Mouse (Mus musculus) kidney, postnatal 0 days (tissue): ENCODE measurements around the gene Pde4a. TPM values are rescaled to one million over a fixed set of nuclear protein-coding genes. Genes with fewer than 3 reads are reported as not detected.

Experiments used
- ATAC-seq: fragments of 200-750 bp; cut with Nextera tagmentation; replicated peaks from 2 replicates; pipeline ENCODE4 v1.8.0; 2017; ENCODE audit warnings: low read depth, moderate number of reproducible peaks, moderate TSS enrichment, moderate library complexity; ENCODE audit not compliant: low FRiP score
- DNase-seq: peaks from one replicate; pipeline ENCODE4 v3.0.0-alpha.2; 2016; ENCODE audit warnings: low spot score
- H3K27ac ChIP-seq: fragments of 300-500 bp; sonication (generic); 2 replicates; pipeline ENCODE4 v1.5.1; 2014; ENCODE audit warnings: mild to moderate bottlenecking
- H3K27me3 ChIP-seq: fragments of 300-500 bp; sonication (generic); 2 replicates; pipeline ENCODE4 v1.6.1; 2014; ENCODE audit warnings: low read length, mixed read lengths; ENCODE audit not compliant: insufficient read depth
- H3K36me3 ChIP-seq: fragments of 300-500 bp; sonication (generic); 2 replicates; pipeline ENCODE4 v1.6.1; 2014; ENCODE audit warnings: low read length, mixed read lengths; ENCODE audit not compliant: insufficient read depth
- H3K4me1 ChIP-seq: fragments of 300-500 bp; sonication (generic); replicated peaks from 2 replicates; pipeline ENCODE4 v1.6.1; 2014; ENCODE audit warnings: antibody characterized with exemption, low read length, mixed read lengths; ENCODE audit not compliant: insufficient read depth
- H3K4me2 ChIP-seq: fragments of 300-500 bp; sonication (generic); 2 replicates; pipeline ENCODE4 v1.6.1; 2014; ENCODE audit warnings: mild to moderate bottlenecking, low read length, moderate library complexity, mixed read lengths
- H3K4me3 ChIP-seq: fragments of 300-500 bp; sonication (generic); replicated peaks from 2 replicates; pipeline ENCODE4 v1.5.1; 2014; ENCODE audit warnings: low read depth, low read length
- H3K9ac ChIP-seq: fragments of 300-500 bp; sonication (generic); 2 replicates; pipeline ENCODE4 v1.6.1; 2014; ENCODE audit warnings: low read depth, low read length
- H3K9me3 ChIP-seq: fragments of 300-500 bp; sonication (generic); replicated peaks from 2 replicates; pipeline ENCODE4 v1.6.1; 2016; ENCODE audit warnings: low read length, inconsistent platforms, mixed read lengths
- CTCF ChIP-seq: IDR thresholded peaks from 2 replicates; pipeline ENCODE4 v1.5.1; 2016; ENCODE audit warnings: antibody characterized with exemption, low read depth, mild to moderate bottlenecking, moderate library complexity
- WGBS: fragments of 180-500 bp; shearing (Covaris S2); extraction: QIAGEN DNeasy Blood & Tissue Kit; methylation state at CpG from one replicate; pipeline ENCODE4 v1.1.7; 2014; 5-methylcytosine and 5-hydroxymethylcytosine counted together
- polyA plus RNA-seq: library from polyadenylated mRNA; unstranded; fragments of >200 nt; fragmentation: Nextera tagmentation; extraction: Ambion mirVana; gene quantifications from 2 replicates; pipeline ENCODE4 v1.2.1, GENCODE M21; 2015

The Pde4a gene
- polyA plus RNA-seq, 1 experiment from 2014 or later: 8.2 TPM

DNA sequence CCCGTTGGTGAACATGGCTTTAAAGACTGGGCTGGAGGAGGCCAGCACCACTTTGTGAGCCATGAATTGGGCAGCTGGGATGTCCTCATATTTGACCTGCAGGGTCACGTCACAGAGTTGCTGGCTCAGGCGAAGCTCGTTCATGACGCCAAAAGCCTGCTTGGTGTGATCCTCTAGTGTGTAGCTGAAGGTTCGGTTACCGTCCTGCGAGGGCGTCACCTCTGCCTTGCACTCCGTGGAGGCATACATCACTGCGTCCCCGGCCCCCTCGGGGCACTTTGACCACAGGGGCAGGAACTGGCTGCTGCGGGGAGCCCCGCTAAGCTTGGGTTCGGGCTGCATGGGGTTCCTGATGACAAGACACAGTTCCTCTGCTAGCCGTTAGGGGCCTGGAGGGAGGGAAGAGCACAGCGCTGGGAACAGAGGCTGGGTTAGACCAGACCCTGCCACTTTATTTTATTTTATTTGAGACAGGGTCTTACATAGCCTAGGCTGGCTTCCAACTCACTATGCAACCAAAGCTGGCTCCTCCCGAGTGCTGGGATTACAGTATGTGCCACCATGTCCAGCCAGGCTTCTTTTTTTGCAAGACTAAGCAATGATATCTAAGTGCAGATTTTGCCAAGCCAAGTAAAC lies 72.0 kb downstream of the Pde4a start:
- peak overlapping the region; percentile 86 for H3K4me2 ChIP-seq
- TF ChIP-seq CTCF: peak; percentile 40; the same call in 1 of the 2 replicates
- H3K9me3 ChIP-seq: no peaks in the 10 kb centered on the region
- 11% methylated on average over 19 of the region's 19 CpGs for WGBS
- no peaks in the 10 kb centered on the region for H3K27me3 ChIP-seq
- DNase-seq (peak; percentile 75), ATAC-seq (peak; percentile 26)
- peaks cover 19% of the 10 kb centered on the region for H3K36me3 ChIP-seq
- peak overlapping the region; percentile 95 for H3K9ac ChIP-seq
- peak overlapping the region; percentile 92 for H3K27ac ChIP-seq
- H3K4me1 ChIP-seq: peaks cover 10% of the 10 kb centered on the region
- peak overlapping the region; percentile 97 for H3K4me3 ChIP-seq

DNA sequence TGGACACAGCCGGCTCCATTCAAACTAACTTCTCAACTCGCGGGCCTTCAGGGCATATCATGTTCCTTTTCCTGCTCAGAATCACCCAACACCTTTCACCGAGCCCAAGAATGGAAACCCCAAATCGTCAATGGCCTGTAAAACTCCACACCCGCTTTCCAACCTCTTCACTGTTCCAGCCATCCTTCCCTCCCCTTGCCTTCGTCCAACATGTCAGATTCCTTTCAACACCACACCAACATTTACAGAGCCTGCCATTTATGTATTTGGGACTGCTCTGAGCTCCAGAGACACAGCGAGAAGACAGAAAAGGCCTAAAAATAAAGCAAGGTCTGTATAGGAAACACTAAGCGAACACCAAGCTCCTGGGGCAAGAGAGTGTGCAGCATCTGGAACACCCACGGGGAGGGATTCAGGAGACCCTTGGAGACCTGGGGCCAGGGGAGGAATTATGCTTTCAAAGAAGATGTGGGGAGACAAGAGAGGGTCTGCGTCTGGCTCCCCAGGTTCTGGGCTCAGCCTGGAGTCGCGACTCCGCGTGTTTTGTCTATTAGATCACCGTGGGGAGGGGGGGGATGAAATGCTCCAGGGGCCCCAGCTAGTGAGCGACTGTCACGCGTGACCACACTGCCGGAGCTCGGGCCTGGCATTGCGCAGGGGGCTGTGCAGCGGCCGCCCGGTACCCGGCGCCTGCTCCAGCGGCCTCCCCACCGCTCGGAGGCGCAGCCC lies 72.7 kb downstream of the Pde4a start:
- Histone ChIP-seq H3K36me3 (peaks cover 15% of the 10 kb centered on the region), H3K9ac (peak overlapping the region; percentile 95), H3K27ac (peak overlapping the region; percentile 92), H3K4me1 (peaks cover 10% of the 10 kb centered on the region), H3K27me3 (peaks cover 4% of the 10 kb centered on the region; the same call in 1 of the 2 replicates), H3K9me3 (no peaks in the 10 kb centered on the region), H3K4me2 (peak overlapping the region; percentile 86), H3K4me3 (peak overlapping the region; percentile 97)
- peak; percentile 51 for DNase-seq
- TF ChIP-seq CTCF: no peak
- ATAC-seq: no peak
- 1% methylated on average over 29 of the region's 31 CpGs for WGBS

DNA sequence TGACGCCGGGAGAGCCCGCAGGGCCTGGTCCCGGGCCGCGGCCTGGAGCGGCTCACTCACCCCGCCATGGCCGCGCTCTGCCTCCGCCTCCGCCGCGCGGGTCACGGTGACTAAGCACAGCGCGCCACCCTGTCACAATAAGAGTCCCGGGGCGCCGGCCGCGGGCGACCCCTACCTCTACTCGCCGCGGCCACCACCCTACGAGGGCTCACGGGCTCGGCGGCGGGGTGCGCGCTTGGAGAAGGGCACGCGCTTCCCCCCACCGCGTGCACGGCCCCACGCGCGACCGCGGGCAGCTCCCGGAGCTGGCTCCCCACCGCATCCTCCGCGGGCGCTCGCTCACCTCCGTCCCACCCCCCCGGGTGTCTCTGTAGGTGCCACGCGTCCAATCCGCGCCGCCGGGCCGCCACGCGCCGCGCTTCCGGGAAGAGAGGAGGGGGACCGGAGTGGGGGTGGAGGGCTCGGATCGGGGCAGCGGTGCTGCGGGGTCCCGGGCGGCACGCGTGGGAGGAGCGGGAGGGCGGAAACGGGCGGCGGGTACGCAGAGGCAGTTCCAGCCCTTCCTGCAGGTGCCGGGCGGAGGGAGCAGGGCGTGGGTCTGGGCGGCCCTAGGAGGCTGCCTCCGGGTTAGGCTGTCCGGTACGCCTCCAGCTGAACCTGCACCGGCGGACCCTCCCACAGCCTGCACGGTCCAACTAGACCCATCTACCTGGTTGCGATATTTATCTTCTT lies 73.4 kb downstream of the Pde4a start, which contains the start of gene Keap1:
TSS of gene Keap1 (minus strand) at position 629 of the 732 bp plus-strand sequence.
- H3K4me1 ChIP-seq: peaks cover 12% of the 10 kb centered on the region
- ATAC-seq (peak; percentile 84), DNase-seq (peak; percentile 90)
- peak within 1 kb of the TSS; percentile 92 for H3K27ac ChIP-seq
- H3K4me3 ChIP-seq: peak within 1 kb of the TSS; percentile 97
- H3K36me3 ChIP-seq: peaks cover 7% of the 10 kb centered on the region
- no peak for TF ChIP-seq CTCF
- H3K27me3 ChIP-seq: peaks cover 11% of the 10 kb centered on the region
- H3K9ac ChIP-seq: peak within 1 kb of the TSS; percentile 95
- 0% methylated on average over 74 of the region's 90 CpGs for WGBS
- H3K4me2 ChIP-seq: peak within 1 kb of the TSS; percentile 86
- H3K9me3 ChIP-seq: no peaks in the 10 kb centered on the region

DNA sequence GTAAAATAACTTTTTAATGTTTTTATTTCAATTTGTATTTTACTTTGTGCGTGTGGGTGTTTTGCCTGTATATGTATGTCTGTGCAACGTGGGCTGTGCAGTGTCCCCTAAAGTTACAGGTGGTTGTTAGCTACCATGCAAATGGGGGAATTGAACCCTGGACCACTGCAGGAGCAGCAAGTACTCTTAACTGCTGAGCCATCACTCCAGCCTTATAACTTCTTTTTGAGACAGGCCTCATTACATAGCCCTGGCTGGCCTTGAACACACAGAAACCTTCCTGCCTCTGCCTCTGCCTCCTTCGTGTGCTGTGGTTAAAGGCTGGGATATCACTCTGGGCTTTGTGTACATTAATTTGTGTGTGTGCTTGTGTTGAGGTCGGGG lies 73.9 kb downstream of the Pde4a start:
- peak overlapping the region; percentile 95 for H3K9ac ChIP-seq
- no peaks in the 10 kb centered on the region for H3K9me3 ChIP-seq
- H3K4me2 ChIP-seq: peak overlapping the region; percentile 86
- DNase-seq (no peak), ATAC-seq (no peak)
- H3K27ac ChIP-seq: peak overlapping the region; percentile 25; the same call in 1 of the 2 replicates
- no peak for TF ChIP-seq CTCF
- 35% methylated on average over 4 of the region's 4 CpGs for WGBS
- peak overlapping the region; percentile 97 for H3K4me3 ChIP-seq
- peaks cover 17% of the 10 kb centered on the region for H3K4me1 ChIP-seq
- H3K36me3 ChIP-seq: peaks cover 7% of the 10 kb centered on the region; the same call in 1 of the 2 replicates
- H3K27me3 ChIP-seq: peaks cover 17% of the 10 kb centered on the region

DNA sequence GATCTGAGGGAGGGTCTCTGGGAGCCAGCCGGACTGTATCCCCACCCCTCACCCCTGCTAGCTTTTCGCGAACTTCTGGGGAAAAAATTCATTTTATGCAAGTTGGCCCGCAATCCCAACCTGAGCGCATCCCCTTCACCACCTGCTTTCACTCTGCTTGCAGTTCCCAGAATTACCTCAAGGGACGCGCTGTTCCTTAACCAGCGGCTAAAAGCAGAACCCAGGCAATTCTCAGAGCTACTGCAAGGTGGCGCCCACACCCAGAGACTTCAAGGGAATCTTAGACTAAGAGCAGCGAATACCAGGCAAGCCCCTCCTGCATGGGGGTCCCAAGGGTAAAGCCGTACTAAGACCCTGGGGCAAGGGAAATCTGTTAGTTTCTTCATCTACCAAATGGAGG lies 75.8 kb downstream of the Pde4a start:
- peaks cover 29% of the 10 kb centered on the region for H3K27me3 ChIP-seq
- H3K27ac ChIP-seq: no peak overlapping the region
- H3K4me1 ChIP-seq: peaks cover 22% of the 10 kb centered on the region
- no peak for ATAC-seq
- no peaks in the 10 kb centered on the region for H3K36me3 ChIP-seq
- no peak overlapping the region for H3K9ac ChIP-seq
- H3K9me3 ChIP-seq: no peaks in the 10 kb centered on the region
- peak; percentile 97 for DNase-seq
- no peak overlapping the region for H3K4me2 ChIP-seq
- WGBS: 5% methylated on average over 11 of the region's 11 CpGs
- peak; percentile 98 for TF ChIP-seq CTCF
- no peak overlapping the region for H3K4me3 ChIP-seq

DNA sequence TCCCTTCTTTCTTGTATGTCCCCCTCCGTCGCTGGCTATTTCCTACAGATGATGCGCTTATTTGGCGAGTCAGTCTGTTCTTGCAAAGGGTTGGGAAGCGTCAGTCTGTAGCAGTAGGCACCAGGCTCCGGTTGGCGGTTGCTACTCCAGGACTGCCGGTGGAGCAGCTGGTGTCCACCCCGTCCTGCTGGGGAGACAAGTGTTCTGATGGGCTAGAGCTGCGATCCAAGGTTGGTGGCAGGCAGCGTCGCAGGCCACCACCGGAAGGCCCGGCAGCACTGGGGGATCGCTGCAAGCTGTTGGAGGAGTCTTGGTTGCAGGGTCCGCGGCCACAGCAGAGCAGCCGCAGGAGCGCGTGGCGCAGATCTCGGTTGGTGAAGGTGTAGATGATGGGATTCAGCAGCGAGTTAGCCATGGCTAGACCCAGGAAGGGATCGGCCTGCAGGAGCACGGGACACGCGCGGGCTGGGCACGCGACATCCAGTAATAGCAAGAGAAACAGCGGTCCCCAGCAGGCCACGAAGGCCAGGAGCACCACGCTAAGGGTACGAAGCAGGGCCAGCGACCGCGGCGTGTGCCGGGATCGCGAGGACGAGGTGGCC lies 78.4 kb downstream of the Pde4a start:
- no peak overlapping the region for H3K9ac ChIP-seq
- WGBS: 7% methylated on average over 39 of the region's 42 CpGs

More for the DNA sequence above, 78.4 kb downstream of the Pde4a start:
- Histone ChIP-seq H3K27me3 (peaks cover 48% of the 10 kb centered on the region), H3K4me1 (peaks cover 12% of the 10 kb centered on the region; the same call in 1 of the 2 replicates), H3K9me3 (no peaks in the 10 kb centered on the region), H3K36me3 (no peaks in the 10 kb centered on the region), H3K27ac (no peak overlapping the region), H3K4me3 (peak overlapping the region; percentile 42), H3K4me2 (peak overlapping the region; percentile 79)
- no peak for DNase-seq
- no peak for TF ChIP-seq CTCF
- no peak for ATAC-seq
